8 mouse cellular contexts compared by ENCODE assay signal in genomic region chr2:168107356-168107755, GRCm38 (mm10). TPM values are rescaled to one million over a fixed set of nuclear protein-coding genes. Genes with fewer than 3 reads are reported as not detected.
A peak's percentile ranks its signal among the peaks of the same experiment; 100 is the strongest.
DNase-seq lines count a peak whose midpoint lies in the region; ATAC-seq and TF ChIP-seq lines count a peak whose summit lies in the region.
"Had no signal": no experiment of that assay in that cellular context is flagged by ENCODE, and none has a peak within 500 bp of the region (broad histone marks: within the 10 kb centered on the region; RNA-seq: fewer than 3 reads in every experiment).

No protein-coding gene starts in this region.

- H3K4me1 ChIP-seq in heart, postnatal 0 days (ENCODE audit: control insufficient read depth, insufficient read depth): no peaks in the 10 kb centered on the region
- peaks cover 27% of the 10 kb centered on the region for H3K4me1 ChIP-seq in hindbrain, embryonic 13.5 days (replicated peaks)
- peaks cover 12% of the 10 kb centered on the region for H3K4me1 ChIP-seq in midbrain, embryonic 15.5 days
- H3K4me1 ChIP-seq in lung, adult 2 months (ENCODE audit: control insufficient read depth, insufficient read depth, low read length): no peaks in the 10 kb centered on the region; the same call in 1 of the 2 replicates

- peak; percentile 19 for DNase-seq in heart, postnatal 0 days (ENCODE audit: low spot score)
- DNase-seq in heart, postnatal 14 days: no peak
- no peak for DNase-seq in Patski (ENCODE audit: low read depth, low spot score)
- DNase-seq in embryo, embryonic 11 days: no peak
- DNase-seq in lung, adult 2 months: no peak

- WGBS in heart, postnatal 0 days: 47% methylated on average over 15 of the region's 15 CpGs
- WGBS in hindbrain, embryonic 13.5 days: 45% methylated on average over 15 of the region's 15 CpGs
- WGBS in midbrain, embryonic 15.5 days: 48% methylated on average over 15 of the region's 15 CpGs
- WGBS in lung, adult 2 months: 79% methylated on average over 15 of the region's 15 CpGs

- TF ChIP-seq POLR2A in lung, adult 2 months (IDR thresholded peaks at IDR 0.05; ENCODE audit: borderline replicate concordance, extremely low read depth, low read depth, low read length): no peak

- peak overlapping the region; percentile 73 for H3K27ac ChIP-seq in heart, postnatal 0 days (ENCODE audit: low read depth)
- peak overlapping the region; percentile 81 for H3K27ac ChIP-seq in hindbrain, embryonic 13.5 days
- peak overlapping the region; percentile 82 for H3K27ac ChIP-seq in midbrain, embryonic 15.5 days
- H3K27ac ChIP-seq: limb, embryonic 12.5 days had no signal

- H3K4me3 ChIP-seq in heart, postnatal 0 days (ENCODE audit: low read depth, low read length): no peak overlapping the region
- no peak overlapping the region for H3K4me3 ChIP-seq in hindbrain, embryonic 13.5 days
- H3K4me3 ChIP-seq in midbrain, embryonic 15.5 days: no peak overlapping the region
- H3K4me3 ChIP-seq in lung, adult 2 months (replicated peaks; ENCODE audit: extremely low read depth, low read depth, low read length): no peak overlapping the region
- H3K4me3 ChIP-seq: limb, embryonic 12.5 days had no signal

- H3K36me3 ChIP-seq in heart, postnatal 0 days (replicated peaks; ENCODE audit: control insufficient read depth, insufficient read depth, low read length): no peaks in the 10 kb centered on the region
- H3K36me3 ChIP-seq in hindbrain, embryonic 13.5 days: no peaks in the 10 kb centered on the region
- H3K36me3 ChIP-seq in midbrain, embryonic 15.5 days (replicated peaks): no peaks in the 10 kb centered on the region
- H3K36me3 ChIP-seq: limb, embryonic 12.5 days had no signal

- POLR2A ChIA-PET in Patski (lab: Charles Lee): interaction anchor here (1.5 kb wide), 1 partner anchor 8 kb away, joined by 4 read pairs; no protein-coding TSS in a partner anchor

- H3K9me3 ChIP-seq in heart, postnatal 0 days (replicated peaks; ENCODE audit: control insufficient read depth, low read length): no peaks in the 10 kb centered on the region
- H3K9me3 ChIP-seq in hindbrain, embryonic 13.5 days: no peaks in the 10 kb centered on the region
- no peaks in the 10 kb centered on the region for H3K9me3 ChIP-seq in midbrain, embryonic 15.5 days
- H3K9me3 ChIP-seq: limb, embryonic 12.5 days had no signal

- no peaks in the 10 kb centered on the region for H3K27me3 ChIP-seq in heart, postnatal 0 days (ENCODE audit: control insufficient read depth, insufficient read depth, low read length)
- no peaks in the 10 kb centered on the region for H3K27me3 ChIP-seq in Patski
- H3K27me3 ChIP-seq in hindbrain, embryonic 13.5 days: no peaks in the 10 kb centered on the region
- H3K27me3 ChIP-seq in midbrain, embryonic 15.5 days (replicated peaks): no peaks in the 10 kb centered on the region
- H3K27me3 ChIP-seq: limb, embryonic 12.5 days had no signal

- H3K9ac ChIP-seq in heart, postnatal 0 days (replicated peaks; ENCODE audit: low read depth, low read length): no peak overlapping the region
- no peak overlapping the region for H3K9ac ChIP-seq in hindbrain, embryonic 13.5 days
- H3K9ac ChIP-seq in midbrain, embryonic 15.5 days: no peak overlapping the region
- H3K9ac ChIP-seq: limb, embryonic 12.5 days had no signal

- in situ Hi-C loops in Patski (cut with MboI; ENCODE audit: low pct_unique_long_range_greater_than_20kb): no loop called here

- intact Hi-C loops in heart, postnatal 14 days (cut with DNase I): no loop called here

- H3K4me2 ChIP-seq in heart, postnatal 0 days (ENCODE audit: low read depth, low read length): peak overlapping the region; percentile 60
- H3K4me2 ChIP-seq in hindbrain, embryonic 13.5 days: peak overlapping the region; percentile 45; the same call in 1 of the 2 replicates
- peak overlapping the region; percentile 48; the same call in 1 of the 2 replicates for H3K4me2 ChIP-seq in midbrain, embryonic 15.5 days
- H3K4me2 ChIP-seq: limb, embryonic 12.5 days had no signal

- no peak for TF ChIP-seq EP300 in heart, postnatal 0 days (IDR thresholded peaks at IDR 0.05; ENCODE audit: low read depth)

- ATAC-seq in heart, postnatal 0 days (ENCODE audit: insufficient read depth, low read depth): peak; percentile 37; the same call in 1 of the 2 replicates
- peak; percentile 27 for ATAC-seq in Patski
- ATAC-seq in hindbrain, embryonic 13.5 days (ENCODE audit: low FRiP score): peak; percentile 52
- peak; percentile 65; the same call in 1 of the 2 replicates for ATAC-seq in midbrain, embryonic 15.5 days (replicated peaks)

- no peak for TF ChIP-seq CTCF in heart, postnatal 0 days (IDR thresholded peaks at IDR 0.05; ENCODE audit: low read depth)
- TF ChIP-seq CTCF in Patski (IDR thresholded peaks at IDR 0.05): no peak
- TF ChIP-seq CTCF in lung, adult 2 months (IDR thresholded peaks at IDR 0.05; ENCODE audit: insufficient read depth, low read length): no peak

- CTCF ChIA-PET in Patski (lab: Charles Lee): no interaction called here

RNA-seq across cellular contexts. Expression of gene Pard6b, which starts 26.6 kb away (rescaled TPM):
- total RNA-seq in heart, postnatal 0 days (2014; rRNA removed; ENCODE audit: low replicate concordance): 4.4 and 6.5 TPM in 2 replicates
- polyA plus RNA-seq in heart, postnatal 0 days (2015; fragmentation: Nextera tagmentation; extraction: Ambion mirVana): 3.3 and 3.5 TPM in 2 replicates
- 1 to 10 TPM; 2.9 to 3.6 TPM for total RNA-seq in heart, postnatal 14 days (2021)
- polyA plus RNA-seq in Patski (2021): 40.3 TPM
- 7.5 and 7.9 TPM in 2 replicates for polyA plus RNA-seq in hindbrain, embryonic 13.5 days (2015; fragmentation: Nextera tagmentation; extraction: Ambion mirVana)
- polyA plus RNA-seq in midbrain, embryonic 15.5 days (2015; fragmentation: Nextera tagmentation; extraction: Ambion mirVana): 7.5 TPM in 2 replicates
- polyA plus RNA-seq in lung, adult 2 months (2012; rRNA removed): 51.6 and 60.1 TPM in 2 replicates
